Mouse (Mus musculus) limb, embryonic 14.5 days (tissue): Measurements from ENCODE around the gene Ctnnd2. TPM values are rescaled to one million over a fixed set of nuclear protein-coding genes. Genes with fewer than 3 reads are reported as not detected.

ENCODE experiments used
- ATAC-seq: fragments of 200-750 bp; cut with Nextera tagmentation; 2 replicates; pipeline ENCODE4 v1.8.0; 2017; ENCODE audit warnings: low read depth, moderate number of reproducible peaks, moderate TSS enrichment; ENCODE audit not compliant: low FRiP score
- DNase-seq: peaks from one replicate; pipeline ENCODE4 v3.0.0-alpha.2; 2015; ENCODE audit warnings: low spot score
- H3K27ac ChIP-seq: fragments of 300-500 bp; sonication (generic); replicated peaks from 2 replicates; pipeline ENCODE4 v1.5.1; 2014; ENCODE audit warnings: low read depth, mild to moderate bottlenecking, low read length, moderate library complexity, mixed read lengths
- H3K27me3 ChIP-seq: fragments of 300-500 bp; sonication (generic); 2 replicates; pipeline ENCODE4 v1.6.1; 2014; ENCODE audit warnings: low read length, mixed read lengths; ENCODE audit not compliant: control insufficient read depth, insufficient read depth
- H3K36me3 ChIP-seq: fragments of 300-500 bp; sonication (generic); 2 replicates; pipeline ENCODE4 v1.6.1; 2014; ENCODE audit warnings: mild to moderate bottlenecking, low read length, moderate library complexity, mixed read lengths; ENCODE audit not compliant: control insufficient read depth, insufficient read depth
- H3K4me1 ChIP-seq: fragments of 300-500 bp; sonication (generic); 2 replicates; pipeline ENCODE4 v1.6.1; 2014; ENCODE audit warnings: antibody characterized with exemption, low read length, mixed read lengths; ENCODE audit not compliant: control insufficient read depth, insufficient read depth
- H3K4me2 ChIP-seq: fragments of 300-500 bp; sonication (generic); replicated peaks from 2 replicates; pipeline ENCODE4 v1.6.1; 2014; ENCODE audit warnings: low read depth, mild to moderate bottlenecking, low read length, moderate library complexity; ENCODE audit not compliant: severe bottlenecking
- H3K4me3 ChIP-seq: fragments of 300-500 bp; sonication (generic); replicated peaks from 2 replicates; pipeline ENCODE4 v1.5.1; 2014; ENCODE audit warnings: low read length
- H3K9ac ChIP-seq: fragments of 300-500 bp; sonication (generic); 2 replicates; pipeline ENCODE4 v1.6.1; 2014; ENCODE audit warnings: mild to moderate bottlenecking, low read depth, low read length, moderate library complexity; ENCODE audit not compliant: severe bottlenecking
- H3K9me3 ChIP-seq: fragments of 300-500 bp; sonication (generic); 2 replicates; pipeline ENCODE4 v1.6.1; 2016; ENCODE audit warnings: low read length; ENCODE audit not compliant: control insufficient read depth
- POLR2A ChIP-seq: fragments of 200-500 bp; IDR thresholded peaks from 2 replicates; pipeline ENCODE4 v1.8.0; 2012; ENCODE audit warnings: inconsistent platforms, mild to moderate bottlenecking, moderate library complexity, borderline replicate concordance; ENCODE audit not compliant: insufficient read depth, insufficient read length; ENCODE audit errors: extremely low read depth
- WGBS: fragments of 180-500 bp; shearing (Covaris S2); extraction: QIAGEN DNeasy Blood & Tissue Kit; methylation state at CpG from one replicate; pipeline ENCODE4 v1.1.7; 2014; 5-methylcytosine and 5-hydroxymethylcytosine counted together
- polyA plus RNA-seq, 2 experiments: library from polyadenylated mRNA; depleted of rRNA in 1 of 2; stranded (reverse) in 1 of 2; unstranded in 1 of 2; fragments of >200 nt; fragmentation: Nextera tagmentation in 1 of 2; extraction: Ambion mirVana in 1 of 2; gene quantifications; 2 replicates each; pipeline versions ENCODE4 v1.2.1 to v1.2.3; 2012 to 2014

The Ctnnd2 gene
- polyA plus RNA-seq, 2 experiments = 3.6 to 4.2 TPM

DNA sequence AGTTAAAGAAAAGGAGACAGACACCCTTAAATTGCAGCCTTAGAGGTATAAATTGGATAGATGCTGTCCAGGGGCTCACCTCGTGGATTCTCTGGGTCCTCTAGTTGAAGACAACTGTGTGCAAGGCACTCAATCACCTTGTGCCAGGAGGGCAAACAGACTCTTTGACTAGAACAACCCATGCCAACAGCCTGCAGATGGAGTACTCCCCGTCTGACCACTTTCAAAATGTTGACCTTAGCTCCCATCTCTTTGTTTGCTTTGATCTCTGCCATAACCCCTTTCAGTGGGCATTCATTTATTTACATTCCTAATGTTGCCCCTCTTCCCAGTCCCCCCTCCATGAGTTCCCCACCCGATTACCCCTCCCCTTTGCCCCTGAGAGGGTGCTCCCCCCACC lies 891.3 kb downstream of the Ctnnd2 start:
- H3K36me3 ChIP-seq = no peaks in the 10 kb centered on the region
- 70% methylated on average over 3 of the region's 3 CpGs for WGBS
- no peak for ATAC-seq

DNA sequence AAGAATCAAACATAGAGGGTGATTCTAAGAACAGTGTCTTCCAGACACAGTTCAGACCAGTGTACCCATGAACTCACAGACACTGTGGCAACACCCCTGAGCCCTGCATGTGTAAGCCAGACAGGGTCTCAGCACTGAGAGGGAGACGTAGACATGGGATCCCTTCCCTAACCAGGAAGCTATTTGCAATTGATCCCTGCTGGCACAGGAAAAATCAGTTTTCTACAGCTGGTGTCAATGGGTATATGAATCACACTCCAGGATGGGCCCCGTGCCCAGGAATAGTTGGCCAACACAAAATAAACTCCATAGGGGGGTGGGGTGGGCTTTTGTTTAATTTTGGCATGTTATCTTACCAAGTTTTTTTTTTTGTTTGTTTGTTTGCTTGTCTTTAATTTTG lies 895.7 kb downstream of the Ctnnd2 start:
- no peak for TF ChIP-seq POLR2A
- Histone ChIP-seq H3K4me3 (no peak overlapping the region), H3K27ac (no peak overlapping the region), H3K9ac (no peak overlapping the region), H3K4me2 (no peak overlapping the region), H3K27me3 (no peaks in the 10 kb centered on the region), H3K9me3 (no peaks in the 10 kb centered on the region), H3K36me3 (no peaks in the 10 kb centered on the region), H3K4me1 (no peaks in the 10 kb centered on the region)
- ATAC-seq (no peak), DNase-seq (no peak)
- WGBS = 65% methylated on average over 2 of the region's 2 CpGs

More for the DNA sequence above, 891.3 kb downstream of the Ctnnd2 start:
- H3K4me2 ChIP-seq = no peak overlapping the region
- no peak overlapping the region for H3K9ac ChIP-seq
- no peak overlapping the region for H3K4me3 ChIP-seq
- no peak for DNase-seq
- no peak overlapping the region for H3K27ac ChIP-seq
- H3K27me3 ChIP-seq = no peaks in the 10 kb centered on the region
- no peak for TF ChIP-seq POLR2A
- H3K9me3 ChIP-seq = no peaks in the 10 kb centered on the region
- no peaks in the 10 kb centered on the region for H3K4me1 ChIP-seq

DNA sequence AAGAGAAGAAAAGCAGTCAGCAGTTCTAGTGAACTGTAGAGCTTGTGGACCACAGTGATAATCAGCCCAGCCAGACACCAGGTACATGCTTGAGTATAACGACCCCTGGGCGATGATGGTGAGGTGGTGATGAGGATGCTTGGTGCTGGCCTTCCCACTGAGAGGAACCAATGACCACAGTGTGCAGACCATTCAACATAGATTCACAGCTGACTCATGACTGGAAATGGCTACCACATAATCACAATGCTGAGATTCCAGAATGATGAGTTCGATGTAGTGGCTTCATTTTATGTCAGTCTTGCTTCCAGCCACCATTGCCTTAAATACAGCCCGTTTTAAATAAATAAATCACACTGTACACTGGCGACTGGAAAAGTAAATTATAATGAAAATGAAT lies 897.9 kb downstream of the Ctnnd2 start:
- 88% methylated on average over 5 of the region's 5 CpGs for WGBS
- DNase-seq (no peak), ATAC-seq (no peak)
- Histone ChIP-seq H3K36me3 (no peaks in the 10 kb centered on the region), H3K4me2 (no peak overlapping the region), H3K4me3 (no peak overlapping the region), H3K9ac (no peak overlapping the region), H3K4me1 (no peaks in the 10 kb centered on the region), H3K9me3 (no peaks in the 10 kb centered on the region), H3K27me3 (no peaks in the 10 kb centered on the region), H3K27ac (no peak overlapping the region)
- TF ChIP-seq POLR2A = no peak
